In the genomic region with DNA sequence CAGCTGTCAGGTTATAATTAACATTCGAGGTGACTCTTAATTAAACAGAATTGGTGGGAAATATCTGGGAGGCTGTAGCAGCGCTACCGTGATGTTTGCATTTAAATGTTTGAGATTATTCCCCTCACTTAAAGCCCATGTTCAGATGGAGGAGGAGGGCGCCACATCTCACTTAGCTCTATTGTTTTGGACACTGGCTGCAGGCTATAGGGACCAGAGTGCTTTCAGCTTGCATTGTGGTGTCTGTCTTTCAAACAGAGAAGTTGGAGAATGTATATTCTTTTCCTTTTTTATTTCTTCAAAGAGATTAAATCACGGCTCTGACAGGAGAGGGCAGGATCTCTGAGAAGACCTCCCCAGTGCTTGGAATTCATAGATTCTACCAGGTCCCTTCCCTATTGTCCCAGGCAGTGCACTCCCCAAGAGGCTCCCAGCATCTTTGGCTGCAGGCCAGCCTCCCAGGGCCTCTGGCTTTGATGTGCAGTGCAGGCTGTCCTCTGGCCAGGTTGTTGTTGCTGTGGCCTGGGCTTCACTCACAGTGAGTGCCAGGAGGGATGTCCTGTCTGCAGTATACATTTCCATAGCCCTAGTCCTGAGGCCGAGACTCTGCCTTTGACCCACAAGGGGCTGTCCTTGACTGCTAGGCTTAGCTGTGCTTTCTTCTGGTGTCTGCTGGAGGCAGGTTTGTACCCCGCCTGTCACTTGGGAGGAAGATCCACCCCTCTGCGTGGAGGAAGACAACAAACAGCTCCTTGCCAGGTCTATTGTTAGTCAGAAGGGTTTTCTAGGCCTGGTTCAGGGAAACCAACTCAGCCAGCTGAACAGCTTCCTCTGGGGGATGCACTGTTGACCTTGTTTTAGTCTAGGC, we compare ENCODE assay signal across 9 mouse cellular contexts.
A peak's percentile ranks its signal among the peaks of the same experiment; 100 is the strongest.
DNase-seq lines count a peak whose midpoint lies in the region; ATAC-seq and TF ChIP-seq lines count a peak whose summit lies in the region.
"Had no signal": no experiment of that assay in that cellular context is flagged by ENCODE, and none has a peak within 500 bp of the region (broad histone marks: within the 10 kb centered on the region; RNA-seq: fewer than 3 reads in every experiment).

No protein-coding gene starts in this region.

- H3K4me3 ChIP-seq in small intestine, adult 2 months (ENCODE audit: low read depth, low read length) = no peak overlapping the region
- H3K4me3 ChIP-seq: liver, embryonic 15.5 days had no signal

- no peaks in the 10 kb centered on the region for H3K36me3 ChIP-seq in small intestine, adult 2 months (ENCODE audit: control insufficient read depth, insufficient read depth, low read length)
- H3K36me3 ChIP-seq: liver, embryonic 15.5 days had no signal

- no peak for TF ChIP-seq POLR2A in small intestine, adult 2 months (IDR thresholded peaks at IDR 0.05; ENCODE audit: low read depth, low read length)

- no peak for TF ChIP-seq CTCF in small intestine, adult 2 months (IDR thresholded peaks at IDR 0.05; ENCODE audit: extremely low read depth, insufficient read length, insufficient replicate concordance, low read depth, low read length)

- peak; percentile 20 for ATAC-seq in inflammation-experienced regulatory T-cells, adult 6 months

- no peaks in the 10 kb centered on the region for H3K27me3 ChIP-seq in small intestine, adult 2 months (ENCODE audit: control insufficient read depth, insufficient read depth, low read length)
- H3K27me3 ChIP-seq: liver, embryonic 15.5 days had no signal

- DNase-seq in 3T3-L1 (ENCODE audit: low read depth, low spot score) (peak; percentile 33), NIH3T3 (ENCODE audit: low read depth) (peak; percentile 55)
- peak; percentile 87 to 90 for DNase-seq in cerebellum, postnatal 25 days
- peak; percentile 50 to 71 for DNase-seq in gastrocnemius, postnatal 4 days (ENCODE audit: low spot score in 2 of 2)
- peak; percentile 71 to 87 for DNase-seq in lung, postnatal 4 days
- DNase-seq in layer of hippocampus, postnatal 36 days = no peak

- H3K27ac ChIP-seq in small intestine, adult 2 months (ENCODE audit: insufficient read depth, low read depth, low read length) = peak overlapping the region; percentile 10; the same call in 1 of the 2 replicates
- H3K27ac ChIP-seq: liver, embryonic 15.5 days had no signal

- peaks cover 6% of the 10 kb centered on the region for H3K4me1 ChIP-seq in small intestine, adult 2 months (ENCODE audit: control insufficient read depth, insufficient read depth, insufficient read length, low read length)
- H3K4me1 ChIP-seq: liver, embryonic 15.5 days had no signal

- WGBS in small intestine, adult 2 months = 70% methylated on average over 8 of the region's 8 CpGs

Comparison
In these comparisons a context has a peak if more than half of its experiments do, and no peak if none do; other contexts are left out.
1. DNase-seq: peak in 3T3-L1 (single experiment), NIH3T3 (single experiment), cerebellum, postnatal 25 days (2 of 2), gastrocnemius, postnatal 4 days (2 of 2) and lung, postnatal 4 days (2 of 2); none in layer of hippocampus, postnatal 36 days (0 of 2).